Mouse (Mus musculus): ENCODE measurements around the gene Sec24a.

Sec24a gene

GRCm38 (mm10) chr11:51646751-51647667 lies 116.4 kb downstream of the Sec24a start:
- no peak for DNase-seq

GRCm38 (mm10) chr11:51646245-51646644 lies 117.2 kb downstream of the Sec24a start:
- DNase-seq = no peak

- DNase-seq = no peak
These were observed 118.1 kb downstream of the Sec24a start for GRCm38 (mm10) chr11:51645293-51645692.

GRCm38 (mm10) chr11:51644217-51644616 lies 119.2 kb downstream of the Sec24a start:
- DNase-seq = no peak

DNA sequence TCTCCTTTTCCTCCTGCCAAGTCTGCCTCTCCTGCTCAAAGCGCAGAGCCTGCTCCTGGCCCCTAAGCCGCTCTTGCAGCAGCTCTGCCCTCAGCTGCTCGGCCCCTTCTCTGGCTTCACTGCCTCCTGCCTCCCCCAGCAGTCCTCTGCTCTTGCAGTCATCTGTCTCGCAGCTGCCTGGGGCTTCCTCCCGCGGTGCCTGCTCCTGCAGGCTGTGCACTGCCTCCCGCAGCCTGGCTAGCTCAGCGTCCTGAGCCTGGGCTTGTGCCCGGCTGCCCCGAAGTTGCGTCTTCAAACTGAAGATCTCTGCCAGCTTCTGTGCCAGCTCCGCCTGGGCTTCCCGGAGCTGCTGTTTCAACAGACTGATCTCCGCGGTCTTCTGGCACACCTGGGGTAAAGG lies 119.7 kb downstream of the Sec24a start:
- peak; percentile 45 for DNase-seq

DNA sequence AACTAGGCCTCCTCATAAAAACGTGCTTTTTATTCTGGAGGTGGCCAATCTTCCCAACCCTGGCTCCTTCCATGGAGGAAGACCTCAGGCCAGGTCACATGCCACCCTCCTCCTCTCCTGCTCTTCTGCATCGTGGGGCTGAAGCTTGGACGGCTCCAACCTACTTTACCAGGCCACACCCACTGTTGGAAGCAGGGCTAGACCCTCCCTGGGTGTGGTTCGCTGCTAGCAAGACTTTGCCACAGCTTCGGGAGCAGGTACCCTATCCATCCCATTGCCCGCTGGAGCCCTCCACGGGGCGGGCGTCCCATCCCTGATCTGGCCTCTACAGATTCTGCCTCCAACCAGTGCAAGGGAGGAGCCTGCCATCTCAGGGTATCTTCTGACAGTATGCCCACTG lies 120.2 kb downstream of the Sec24a start:
- no peak for DNase-seq
